Mouse (Mus musculus): ENCODE data around the gene Arl10.

GRCm38 (mm10) chr13:54565594-54566345 is 9.0 kb upstream of the Arl10 start:
- TF ChIP-seq CTCF (IDR thresholded peaks at IDR 0.05 in 2 of 3, conservative IDR thresholded peaks at IDR 0.05 in 1 of 3; ENCODE audit: control insufficient read depth in 1 of 3, insufficient read depth in 1 of 3, low read depth in 2 of 3, low read length in 3 of 3, poor library complexity in 1 of 3, severe bottlenecking in 1 of 3) (peak; percentile 59 to 76 (median 65)), BHLHE40 (IDR thresholded peaks at IDR 0.05; ENCODE audit: borderline replicate concordance, low read depth, low read length) (no peak), E2F4 (IDR thresholded peaks at IDR 0.05; ENCODE audit: borderline replicate concordance, low read depth, low read length) (no peak), TAL1 (IDR thresholded peaks at IDR 0.05; ENCODE audit: low read length) (no peak)
